In genomic region chr5:133113183-133113582, GRCm38 (mm10) we compare ENCODE assay signal across 22 mouse cellular contexts.
"Had no signal": no experiment of that assay in that cellular context is flagged by ENCODE, and none has a peak within 500 bp of the region (broad histone marks: within the 10 kb centered on the region; RNA-seq: fewer than 3 reads in every experiment).

No protein-coding gene starts in this region.

- H3K4me1 ChIP-seq: limb, embryonic 12.5 days; limb, embryonic 15.5 days; liver, embryonic 15.5 days; lung, embryonic 15.5 days; megakaryocyte, embryonic 14.5 days; midbrain, embryonic 13.5 days; neural tube, embryonic 13.5 days; stomach, embryonic 15.5 days had no signal

- H3K36me3 ChIP-seq: limb, embryonic 12.5 days; limb, embryonic 15.5 days; liver, embryonic 15.5 days; lung, embryonic 15.5 days; midbrain, embryonic 10.5 days; midbrain, embryonic 13.5 days; neural tube, embryonic 13.5 days; stomach, embryonic 15.5 days had no signal

- H3K4me2 ChIP-seq: limb, embryonic 12.5 days; limb, embryonic 15.5 days; liver, embryonic 11.5 days; liver, embryonic 15.5 days; lung, embryonic 15.5 days; midbrain, embryonic 13.5 days; neural tube, embryonic 13.5 days; stomach, embryonic 15.5 days had no signal

- H3K9ac ChIP-seq: limb, embryonic 12.5 days; limb, embryonic 15.5 days; liver, embryonic 15.5 days; lung, embryonic 15.5 days; midbrain, embryonic 13.5 days; neural tube, embryonic 13.5 days; stomach, embryonic 15.5 days had no signal

- H3K27ac ChIP-seq: limb, embryonic 12.5 days; limb, embryonic 15.5 days; liver, embryonic 15.5 days; lung, embryonic 15.5 days; midbrain, embryonic 10.5 days; midbrain, embryonic 13.5 days; neural tube, embryonic 13.5 days; stomach, embryonic 15.5 days had no signal

- H3K4me3 ChIP-seq: limb, embryonic 12.5 days; limb, embryonic 15.5 days; liver, embryonic 15.5 days; lung, embryonic 15.5 days; megakaryocyte, embryonic 14.5 days; midbrain, embryonic 10.5 days; midbrain, embryonic 13.5 days; myocyte; neural tube, embryonic 13.5 days; stomach, embryonic 15.5 days had no signal

- H3K9me3 ChIP-seq: limb, embryonic 12.5 days; limb, embryonic 15.5 days; liver, embryonic 15.5 days; lung, embryonic 15.5 days; midbrain, embryonic 10.5 days; midbrain, embryonic 13.5 days; neural tube, embryonic 13.5 days; stomach, embryonic 15.5 days had no signal

- H3K27me3 ChIP-seq: limb, embryonic 15.5 days; liver, embryonic 15.5 days; lung, embryonic 15.5 days; megakaryocyte, embryonic 14.5 days; neural tube, embryonic 13.5 days; stomach, embryonic 15.5 days had no signal

- ATAC-seq: midbrain, embryonic 13.5 days; midbrain, embryonic 16.5 days had no signal

- DNase-seq: kidney, adult 9 months; kidney, postnatal 14 days; left cerebral cortex, postnatal 4 days; lung, adult 18-20 months; lung, postnatal 10 days; lung, postnatal 36 days; retina, postnatal 1 day; right cerebral cortex, postnatal 25 days; spleen, adult 18-20 months; thymus, postnatal 36 days had no signal
